Mouse (Mus musculus) heart, adult 2 months (tissue): Measurements from ENCODE around the gene Gm26566.

ENCODE experiments used
- CTCF ChIP-seq: fragments of 200-600 bp; IDR thresholded peaks from 2 replicates; pipeline ENCODE4 v1.8.1; 2022; ENCODE audit warnings: antibody characterized with exemption, mild to moderate bottlenecking, moderate library complexity
- POLR2A ChIP-seq: fragments of 200-500 bp; IDR thresholded peaks from 2 replicates; pipeline ENCODE4 v1.6.1; 2011; ENCODE audit warnings: mild to moderate bottlenecking, low read depth, low read length, control low read depth; ENCODE audit not compliant: insufficient read depth

DNA sequence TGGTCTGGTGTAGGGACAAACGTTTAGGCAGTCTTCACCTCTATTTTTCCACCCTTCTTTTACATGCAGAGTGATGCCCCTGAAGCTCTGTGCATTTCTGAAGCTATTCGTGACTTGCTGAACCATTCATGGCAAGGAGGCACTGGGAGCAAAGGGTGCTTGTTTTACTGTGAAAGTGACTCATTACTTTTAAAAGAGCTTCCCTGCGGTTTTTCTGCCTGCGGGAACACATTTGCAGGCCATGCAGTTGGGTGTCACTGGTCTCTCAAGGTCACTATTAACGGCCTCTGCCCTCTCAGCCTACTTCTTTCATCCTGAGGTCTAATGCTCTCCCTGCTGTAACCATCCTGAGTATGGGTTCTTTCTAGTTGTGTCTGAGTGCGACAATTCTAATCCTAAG lies 24.5 kb upstream of the Gm26566 start:
- TF ChIP-seq CTCF = no peak
- TF ChIP-seq POLR2A = no peak
